Mouse (Mus musculus) gastrocnemius, adult 8-10 months (tissue): Measurements from ENCODE around the gene Gm13101. TPM values are rescaled to one million over a fixed set of nuclear protein-coding genes. Genes with fewer than 3 reads are reported as not detected.
"Not testable (repeated sequence)": the region's sequence is repeated elsewhere in the genome, so short reads cannot be mapped to it uniquely, and the experiment has no call there.

Source experiments
- DNase-seq, 2 experiments: peaks; one replicate each; pipeline ENCODE4 v3.0.0; 2022; ENCODE audit warnings: low spot score in 2 of 2
- total RNA-seq, 4 experiments: library from RNA; stranded (reverse); gene quantifications; 2 replicates each; pipeline ENCODE4 v1.2.4; 2022

The Gm13101 gene
- total RNA-seq: not detected

- DNase-seq: not testable (repeated sequence)
Observed at GRCm38 (mm10) chr4:143966850-143967249, at the start of gene Gm13101. Gene Gm13101 (minus strand): TSS chr4:143966950.

- not testable (repeated sequence) for DNase-seq
Observed at GRCm38 (mm10) chr4:143994269-143994668, 27.5 kb upstream of the Gm13101 start, which contains the start of gene Pramef17. Gene Pramef17 (minus strand): TSS chr4:143994369.

DNA sequence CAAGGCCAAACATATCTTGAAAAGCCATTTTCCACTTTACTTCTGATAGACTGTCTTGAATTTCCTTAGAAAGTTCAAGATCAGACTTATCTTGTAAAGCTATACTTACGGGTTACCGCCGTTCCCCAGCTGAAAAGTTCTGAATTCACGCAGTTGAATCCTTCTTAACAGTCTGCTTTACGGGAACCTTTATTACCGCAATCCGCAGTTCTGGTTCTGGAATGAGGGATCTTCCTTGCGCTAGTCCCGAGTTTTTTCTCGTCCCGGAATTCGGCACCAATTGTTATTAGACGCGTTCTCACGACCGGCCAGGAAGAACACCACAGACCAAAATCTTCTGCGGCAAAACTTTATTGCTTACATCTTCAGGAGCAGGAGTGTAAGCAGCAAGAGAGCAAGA is 21.4 kb upstream of the Gm13101 start:
- DNase-seq: peak; percentile 63 to 65

DNA sequence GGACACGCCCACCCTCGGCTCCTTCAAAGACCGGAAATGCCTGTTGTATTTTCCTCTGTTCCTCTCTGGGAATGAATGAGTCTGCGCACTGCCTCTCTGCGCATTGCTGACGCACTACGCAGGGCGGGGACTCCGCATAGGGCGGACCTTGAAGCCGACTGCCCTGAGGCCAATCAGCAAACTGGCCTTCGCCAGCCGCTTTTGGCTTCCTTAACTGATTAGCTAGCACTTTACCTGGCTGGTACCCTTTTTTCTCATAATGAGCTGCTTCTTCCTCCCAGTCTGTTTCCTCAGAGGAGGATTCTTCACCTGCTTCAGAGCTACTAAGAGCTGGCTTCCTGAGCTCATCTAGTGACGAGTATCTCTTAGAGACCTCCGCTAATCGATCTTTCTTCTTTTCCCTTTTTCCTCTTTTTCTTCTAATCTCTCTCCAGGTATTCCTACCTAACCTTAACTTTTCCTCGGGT is 20.8 kb upstream of the Gm13101 start:
- peak; percentile 57 to 62 for DNase-seq

DNA sequence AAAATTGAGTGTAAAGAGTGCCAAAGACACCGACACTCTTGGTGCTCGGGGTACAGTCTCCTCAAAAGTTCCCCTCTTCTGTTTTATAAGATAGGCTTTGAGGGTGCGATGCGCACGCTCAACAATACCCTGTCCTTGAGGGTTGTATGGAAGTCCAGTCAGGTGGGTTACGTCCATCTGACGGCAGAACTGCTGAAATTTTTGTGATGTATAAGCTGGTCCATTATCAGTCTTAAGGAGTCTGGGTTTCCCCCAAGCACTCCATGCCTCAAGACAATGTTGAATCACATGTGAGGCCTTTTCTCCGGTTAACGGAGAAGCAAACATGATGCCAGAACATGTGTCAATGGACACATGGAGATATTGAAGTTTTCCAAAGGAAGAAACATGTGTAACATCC is 19.0 kb upstream of the Gm13101 start:
- peak; percentile 48 to 58 for DNase-seq

DNA sequence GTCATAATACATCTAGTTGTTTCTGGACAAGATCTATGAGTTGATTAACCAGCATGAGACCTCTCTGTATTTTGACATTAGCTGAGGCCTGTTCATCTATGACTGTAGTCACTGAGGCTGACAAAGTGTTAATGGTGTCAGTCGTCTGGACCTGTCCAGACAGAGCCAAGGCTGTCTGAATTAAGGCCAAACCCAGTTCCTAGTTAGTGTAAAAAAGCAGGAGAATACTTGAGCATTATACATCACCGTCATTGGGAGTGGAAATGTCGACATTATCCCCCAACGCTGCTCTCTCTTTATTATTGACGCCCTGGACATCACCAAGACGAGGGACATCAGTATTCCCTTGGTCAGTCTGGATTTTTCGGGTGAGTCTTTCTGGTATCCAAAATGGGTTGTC is 18.4 kb upstream of the Gm13101 start:
- DNase-seq: peak; percentile 7 to 38

DNA sequence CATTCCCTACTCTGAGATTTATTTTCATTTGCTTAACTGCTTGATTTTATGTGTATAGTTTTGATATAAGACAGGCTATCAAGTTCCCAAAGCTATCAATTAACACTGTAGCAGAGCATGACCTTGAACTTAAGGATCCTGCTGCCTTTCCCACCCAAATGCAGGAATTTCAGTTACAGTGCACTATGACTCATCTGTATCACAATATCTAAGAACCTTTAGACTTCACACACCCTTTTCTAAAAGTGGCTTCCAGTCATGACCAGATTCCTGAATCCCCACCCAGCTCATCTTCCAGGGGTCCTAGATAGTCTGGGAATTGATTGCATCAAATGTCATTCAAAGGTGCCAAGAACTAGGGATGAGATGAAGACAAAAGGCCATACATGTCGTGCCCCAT is 16.7 kb upstream of the Gm13101 start:
- not testable (repeated sequence) for DNase-seq

- DNase-seq: not testable (repeated sequence)
Observed at GRCm38 (mm10) chr4:143950916-143951315, 15.8 kb downstream of the Gm13101 start, which contains the start of gene Pramef25. Gene Pramef25 (minus strand): TSS chr4:143951016.

Other genes starting within 250 kb of the Gm13101 start
- not detected for gene Gm13078, start 247.5 kb downstream of the Gm13101 start, total RNA-seq
- not detected for gene Gm13023, start 177.6 kb downstream of the Gm13101 start, total RNA-seq
- gene Gm13084, start 150.9 kb downstream of the Gm13101 start, total RNA-seq: not detected
- gene Gm13103, start 120.5 kb downstream of the Gm13101 start, total RNA-seq: not detected
- gene Pramef6, start 66.6 kb downstream of the Gm13101 start, total RNA-seq: not detected
- gene Pramef25, start 15.9 kb downstream of the Gm13101 start, total RNA-seq: not detected
- not detected for gene Pramef17, start 27.4 kb upstream of the Gm13101 start, total RNA-seq
- not detected for gene Pramel4, start 92.2 kb upstream of the Gm13101 start, total RNA-seq
- not detected for gene Gm13102, start 139.5 kb upstream of the Gm13101 start, total RNA-seq
- not detected for gene Oog3, start 195.7 kb upstream of the Gm13101 start, total RNA-seq
- gene Oog2, start 223.8 kb upstream of the Gm13101 start, total RNA-seq: not detected
- gene C87977, start 246.4 kb upstream of the Gm13101 start, total RNA-seq: not detected